Mouse (Mus musculus) heart, postnatal 0 days (tissue): ENCODE results near the gene Myo10. TPM values are rescaled to one million over a fixed set of nuclear protein-coding genes. Genes with fewer than 3 reads are reported as not detected.
A peak's percentile ranks its signal among the peaks of the same experiment; 100 is the strongest.
"Not testable (repeated sequence)": the region's sequence is repeated elsewhere in the genome, so short reads cannot be mapped to it uniquely, and the experiment has no call there.

Experiments used
- ATAC-seq: fragments of 200-750 bp; cut with Nextera tagmentation; 2 replicates; pipeline ENCODE4 v1.8.0; 2017; ENCODE audit warnings: low read depth, moderate number of reproducible peaks, moderate library complexity; ENCODE audit not compliant: insufficient read depth
- DNase-seq: peaks from one replicate; pipeline ENCODE4 v3.0.0-alpha.2; 2016; ENCODE audit warnings: low spot score
- H3K27ac ChIP-seq: fragments of 300-500 bp; sonication (generic); 2 replicates; pipeline ENCODE4 v1.5.1; 2014; ENCODE audit warnings: low read depth, mild to moderate bottlenecking
- H3K27me3 ChIP-seq: fragments of 300-500 bp; sonication (generic); 2 replicates; pipeline ENCODE4 v1.6.1; 2014; ENCODE audit warnings: low read length, mixed read lengths; ENCODE audit not compliant: control insufficient read depth, insufficient read depth
- H3K36me3 ChIP-seq: fragments of 300-500 bp; sonication (generic); replicated peaks from 2 replicates; pipeline ENCODE4 v1.6.1; 2014; ENCODE audit warnings: low read length, mixed read lengths; ENCODE audit not compliant: control insufficient read depth, insufficient read depth
- H3K4me1 ChIP-seq: fragments of 300-500 bp; sonication (generic); 2 replicates; pipeline ENCODE4 v1.6.1; 2014; ENCODE audit warnings: antibody characterized with exemption; ENCODE audit not compliant: control insufficient read depth, insufficient read depth
- H3K4me2 ChIP-seq: fragments of 300-500 bp; sonication (generic); 2 replicates; pipeline ENCODE4 v1.6.1; 2014; ENCODE audit warnings: low read depth, mild to moderate bottlenecking, low read length, moderate library complexity
- H3K4me3 ChIP-seq: fragments of 300-500 bp; sonication (generic); 2 replicates; pipeline ENCODE4 v1.5.1; 2014; ENCODE audit warnings: low read depth, low read length
- H3K9ac ChIP-seq: fragments of 300-500 bp; sonication (generic); replicated peaks from 2 replicates; pipeline ENCODE4 v1.6.1; 2014; ENCODE audit warnings: low read depth, low read length, mixed read lengths
- H3K9me3 ChIP-seq: fragments of 300-500 bp; sonication (generic); replicated peaks from 2 replicates; pipeline ENCODE4 v1.6.1; 2016; ENCODE audit warnings: low read length; ENCODE audit not compliant: control insufficient read depth
- CTCF ChIP-seq: IDR thresholded peaks from 2 replicates; pipeline ENCODE4 v1.5.1; 2016; ENCODE audit warnings: antibody characterized with exemption, control low read depth, low read depth
- EP300 ChIP-seq: IDR thresholded peaks from 2 replicates; pipeline ENCODE4 v1.6.1; 2016; ENCODE audit warnings: antibody characterized with exemption, low read depth
- whole genome bisulfite sequencing: fragments of 180-500 bp; shearing (Covaris S2); extraction: QIAGEN DNeasy Blood & Tissue Kit; methylation state at CpG from one replicate; pipeline ENCODE4 v1.1.7; 2014; 5-methylcytosine and 5-hydroxymethylcytosine counted together
- polyA plus RNA-seq: library from polyadenylated mRNA; unstranded; fragments of >200 nt; fragmentation: Nextera tagmentation; extraction: Ambion mirVana; gene quantifications from 2 replicates; pipeline ENCODE4 v1.2.1, GENCODE M21; 2015
- total RNA-seq: library from RNA; depleted of rRNA; stranded (reverse); fragments of >200 nt; gene quantifications from 2 replicates; pipeline ENCODE4 v1.2.3, GENCODE M21; 2014; ENCODE audit warnings: low replicate concordance

Myo10 gene
- total and polyA plus RNA-seq, 2 experiments from 2014 or later = 6.2 to 7.6 TPM

DNA sequence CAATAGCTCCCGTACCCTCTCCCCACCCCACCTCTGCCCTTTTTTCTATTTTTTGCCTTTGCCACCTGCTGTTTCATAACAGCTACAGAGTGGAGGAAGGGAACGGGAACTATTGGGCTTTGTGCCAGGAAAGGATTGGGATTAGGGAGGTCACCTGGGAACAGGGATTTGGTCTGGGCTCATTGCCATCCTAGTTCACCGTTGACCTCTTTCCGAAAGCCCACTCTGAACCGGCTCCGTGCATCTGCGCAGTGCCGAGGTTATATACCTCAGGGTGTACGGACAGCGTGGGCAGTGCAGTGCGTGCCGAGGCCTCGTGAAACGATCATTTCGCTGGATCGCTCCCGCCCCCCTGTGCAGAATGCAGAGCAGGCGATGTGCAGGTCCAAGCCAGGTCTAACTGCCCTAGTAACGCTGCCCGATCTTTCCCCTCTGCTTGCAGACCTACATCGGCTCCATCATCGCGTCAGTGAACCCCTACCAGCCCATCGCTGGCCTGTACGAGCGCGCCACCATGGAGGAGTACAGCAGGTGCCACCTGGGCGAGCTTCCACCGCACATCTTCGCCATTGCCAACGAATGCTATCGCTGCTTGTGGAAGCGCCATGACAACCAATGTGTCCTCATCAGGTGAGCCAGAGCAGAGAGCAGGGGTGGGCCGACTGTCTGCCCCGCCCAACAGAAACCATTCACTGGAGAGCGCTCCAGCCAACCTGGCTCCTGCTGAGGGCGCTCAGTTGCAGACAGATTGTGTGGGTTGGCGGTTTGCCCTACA is 91.4 kb downstream of the Myo10 start:
- H3K27ac ChIP-seq = no peak overlapping the region
- no peaks in the 10 kb centered on the region for H3K9me3 ChIP-seq
- H3K4me3 ChIP-seq = no peak overlapping the region
- peak overlapping the region; percentile 23 for H3K4me2 ChIP-seq
- WGBS = 74% methylated on average over 38 of the region's 38 CpGs
- no peaks in the 10 kb centered on the region for H3K4me1 ChIP-seq
- no peak for TF ChIP-seq EP300
- no peak for TF ChIP-seq CTCF
- H3K36me3 ChIP-seq = no peaks in the 10 kb centered on the region
- H3K9ac ChIP-seq = no peak overlapping the region
- no peaks in the 10 kb centered on the region for H3K27me3 ChIP-seq
- ATAC-seq (0 out of 2 replicates have a peak, but pooled peaks have one; percentile 31), DNase-seq (no peak)

DNA sequence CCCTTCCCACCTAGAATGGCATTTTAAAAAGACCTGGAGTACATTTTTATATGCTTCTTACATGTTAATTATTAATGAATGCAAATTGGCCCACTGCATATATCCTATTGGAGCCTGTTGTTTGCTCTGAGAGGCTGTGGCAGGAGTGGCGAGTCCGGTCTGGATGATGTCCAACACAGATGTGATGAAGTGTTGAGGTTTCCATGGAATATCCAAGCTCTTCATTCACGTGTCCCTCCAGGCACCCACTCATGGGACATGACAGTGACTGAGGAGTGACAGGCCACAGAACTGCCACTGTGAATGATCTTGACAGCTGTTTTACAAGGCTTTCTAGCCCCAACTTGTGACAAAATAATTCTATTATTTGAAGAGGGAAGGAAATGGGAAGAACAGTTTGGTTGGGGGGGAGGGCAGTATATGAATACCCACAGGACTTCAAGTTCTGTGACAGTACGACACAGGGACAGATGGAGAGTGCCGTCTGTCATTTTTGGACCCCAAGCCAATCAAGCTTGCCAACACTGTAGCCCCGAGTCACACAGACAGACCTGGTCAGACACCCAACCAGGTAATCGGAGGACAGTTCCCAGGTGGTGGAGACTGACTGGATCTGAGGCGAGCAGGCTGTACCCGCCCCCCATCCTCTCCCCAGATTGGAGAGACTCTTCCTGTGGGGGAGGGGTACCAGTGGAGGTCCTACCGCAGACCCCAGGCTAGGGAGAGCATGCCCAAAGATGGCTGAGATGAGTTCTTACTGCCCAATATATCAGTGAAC is 93.1 kb downstream of the Myo10 start:
- no peak overlapping the region for H3K27ac ChIP-seq

GRCm38 (mm10) chr15:25715996-25716395 is 93.7 kb downstream of the Myo10 start:
- Histone ChIP-seq H3K4me2 (no peak overlapping the region), H3K27me3 (no peaks in the 10 kb centered on the region), H3K9ac (no peak overlapping the region), H3K9me3 (no peaks in the 10 kb centered on the region), H3K4me1 (no peaks in the 10 kb centered on the region), H3K4me3 (no peak overlapping the region), H3K36me3 (no peaks in the 10 kb centered on the region), H3K27ac (no peak overlapping the region)
- TF ChIP-seq CTCF = no peak
- TF ChIP-seq EP300 = no peak
- DNase-seq (no peak), ATAC-seq (no peak)
- 79% methylated on average over 11 of the region's 11 CpGs for WGBS

More for the DNA sequence above, 93.1 kb downstream of the Myo10 start:
- Histone ChIP-seq H3K9me3 (no peaks in the 10 kb centered on the region), H3K9ac (no peak overlapping the region), H3K4me2 (no peak overlapping the region), H3K36me3 (no peaks in the 10 kb centered on the region), H3K4me1 (no peaks in the 10 kb centered on the region), H3K27me3 (no peaks in the 10 kb centered on the region), H3K4me3 (no peak overlapping the region)
- 61% methylated on average over 10 of the region's 10 CpGs for WGBS
- no peak for ATAC-seq
- TF ChIP-seq EP300 = no peak
- no peak for TF ChIP-seq CTCF
- DNase-seq = no peak

DNA sequence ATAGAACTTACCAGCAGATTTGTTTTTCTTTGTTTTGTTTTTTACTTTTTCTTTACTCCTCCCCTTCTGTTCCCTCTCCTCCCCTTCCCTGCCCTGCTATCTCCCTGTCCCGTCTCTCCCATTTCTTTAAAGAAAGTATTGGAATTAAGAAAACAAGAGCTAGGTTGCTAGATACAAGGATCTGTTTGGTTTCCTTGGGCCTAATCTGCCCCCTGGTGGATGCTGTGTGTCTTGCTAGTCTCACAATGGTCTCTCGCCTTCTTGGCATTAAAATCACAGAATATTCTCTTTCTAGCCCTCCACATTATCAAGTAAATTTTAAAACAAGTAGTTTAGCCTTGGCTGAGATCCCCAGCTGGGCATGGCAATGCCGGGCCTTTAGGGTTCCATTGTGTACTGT is 94.7 kb downstream of the Myo10 start:
- Histone ChIP-seq H3K36me3 (no peaks in the 10 kb centered on the region), H3K9ac (no peak overlapping the region), H3K27ac (no peak overlapping the region), H3K4me1 (no peaks in the 10 kb centered on the region), H3K4me3 (no peak overlapping the region), H3K9me3 (no peaks in the 10 kb centered on the region), H3K4me2 (no peak overlapping the region), H3K27me3 (no peaks in the 10 kb centered on the region)
- DNase-seq (peak; percentile 77), ATAC-seq (peak; percentile 43; the same call in 1 of the 2 replicates)
- 25% methylated on average over 3 of the region's 3 CpGs for WGBS
- TF ChIP-seq CTCF (peak; percentile 88), EP300 (no peak)

DNA sequence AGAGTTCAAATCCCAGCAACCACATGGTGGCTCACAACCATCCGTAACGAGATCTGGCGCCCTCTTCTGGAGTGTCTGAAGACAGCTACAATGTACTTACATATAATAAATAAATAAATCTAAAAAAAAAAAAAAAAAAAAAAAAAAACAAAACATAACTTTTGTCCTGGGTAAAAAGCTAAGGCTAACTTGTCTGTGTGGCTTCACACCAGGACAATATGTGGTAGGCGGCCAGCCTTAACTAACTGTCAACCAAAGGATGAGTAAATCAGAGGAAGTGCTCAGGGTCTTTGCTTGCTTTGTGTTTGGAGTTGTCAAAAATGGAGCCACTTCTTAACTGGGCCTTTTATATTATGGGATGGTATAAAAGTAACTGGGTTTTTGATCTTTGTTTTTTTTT is 95.8 kb downstream of the Myo10 start:
- not testable (repeated sequence) for H3K27ac ChIP-seq, H3K4me1 ChIP-seq, H3K36me3 ChIP-seq, H3K4me2 ChIP-seq, H3K27me3 ChIP-seq, H3K4me3 ChIP-seq, ATAC-seq, H3K9me3 ChIP-seq, DNase-seq, H3K9ac ChIP-seq
- 100% methylated on average over 1 of the region's 4 CpGs for WGBS
